Mouse (Mus musculus): ENCODE results near the gene Tll1. TPM values are rescaled to one million over a fixed set of nuclear protein-coding genes. Genes with fewer than 3 reads are reported as not detected.

The Tll1 gene
- polyA plus RNA-seq, 1 experiment = 0.01 TPM

DNA sequence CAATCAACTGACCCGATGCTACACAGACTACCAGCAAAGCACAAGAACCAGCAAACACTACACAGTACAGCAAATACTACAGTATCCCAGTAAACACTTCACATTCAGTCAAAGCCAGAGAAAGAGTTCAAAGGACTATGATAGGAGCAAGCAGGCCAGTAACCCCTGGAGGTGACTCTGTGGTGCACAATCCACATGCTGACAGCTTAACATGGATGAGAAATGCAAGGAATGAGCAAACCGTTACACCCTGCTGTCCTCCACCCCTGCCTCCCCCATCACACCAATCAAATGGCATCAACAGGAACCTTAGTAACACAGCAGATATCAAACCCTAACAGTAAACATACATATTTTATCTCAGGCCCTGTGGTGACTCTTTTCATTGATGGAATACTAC, 7.7 kb downstream of the Tll1 start:
- Histone ChIP-seq H3K79me2 (ENCODE audit: control insufficient read depth, insufficient read depth) (no peaks in the 10 kb centered on the region), H3K4me3 (ENCODE audit: insufficient read depth, poor library complexity, severe bottlenecking) (no peak overlapping the region), H3ac (ENCODE audit: control insufficient read depth, insufficient read length, low read depth) (no peak overlapping the region), H3K79me3 (ENCODE audit: low read depth) (no peaks in the 10 kb centered on the region), H3K27me3 (ENCODE audit: control insufficient read depth, insufficient read depth, insufficient read length) (no peaks in the 10 kb centered on the region), H3K36me3 (ENCODE audit: control insufficient read depth, insufficient read depth) (no peaks in the 10 kb centered on the region)
- no peak for TF ChIP-seq USF1 (IDR thresholded peaks at IDR 0.05; ENCODE audit: low read depth)
- TF ChIP-seq CTCF (IDR thresholded peaks at IDR 0.05; ENCODE audit: control insufficient read depth, insufficient read depth, insufficient read length) = no peak
- no peak for TF ChIP-seq MYOG (IDR thresholded peaks at IDR 0.05; ENCODE audit: control insufficient read depth, extremely low read depth, insufficient read length)
- TF ChIP-seq FOSL1 (IDR thresholded peaks at IDR 0.05; ENCODE audit: insufficient read depth, low read length, poor library complexity, severe bottlenecking) = no peak
- TF ChIP-seq MYOD1 (IDR thresholded peaks at IDR 0.05; ENCODE audit: control insufficient read depth, insufficient read length, low read depth) = no peak
- TF ChIP-seq CEBPB (IDR thresholded peaks at IDR 0.05; ENCODE audit: low read depth) = no peak
- no peak for TF ChIP-seq MAX (IDR thresholded peaks at IDR 0.05)

DNA sequence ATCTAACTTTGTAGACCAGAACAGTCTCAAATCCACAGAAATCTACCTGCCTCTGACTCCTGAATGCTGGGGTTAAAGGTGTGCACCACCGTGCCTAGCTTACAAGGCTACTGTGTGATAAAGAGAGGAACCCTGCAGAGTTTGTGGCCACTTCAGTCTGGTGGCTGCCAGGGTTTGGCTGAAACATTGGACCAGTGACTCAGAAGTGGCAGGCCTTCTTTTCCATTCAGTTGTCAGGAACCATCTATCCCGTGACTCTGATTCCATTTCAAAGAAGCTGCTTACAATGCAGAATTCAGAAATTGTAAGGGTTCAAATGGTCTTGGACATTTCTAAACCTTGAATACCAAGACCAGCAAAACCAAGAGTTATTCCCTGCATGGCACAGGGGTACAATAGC, 12.7 kb downstream of the Tll1 start:
- Histone ChIP-seq H3K27me3 (ENCODE audit: control insufficient read depth, insufficient read depth, insufficient read length) (no peaks in the 10 kb centered on the region), H3K4me3 (ENCODE audit: insufficient read depth, poor library complexity, severe bottlenecking) (no peak overlapping the region), H3K36me3 (ENCODE audit: control insufficient read depth, insufficient read depth) (no peaks in the 10 kb centered on the region), H3K79me2 (ENCODE audit: control insufficient read depth, insufficient read depth) (no peaks in the 10 kb centered on the region), H3K79me3 (ENCODE audit: low read depth) (no peaks in the 10 kb centered on the region), H3ac (ENCODE audit: control insufficient read depth, insufficient read length, low read depth) (no peak overlapping the region)
- TF ChIP-seq MYOD1 (IDR thresholded peaks at IDR 0.05; ENCODE audit: control insufficient read depth, insufficient read length, low read depth) (no peak), MAX (IDR thresholded peaks at IDR 0.05) (no peak), MYOG (IDR thresholded peaks at IDR 0.05; ENCODE audit: control insufficient read depth, extremely low read depth, insufficient read length) (no peak), USF1 (IDR thresholded peaks at IDR 0.05; ENCODE audit: low read depth) (no peak), CTCF (IDR thresholded peaks at IDR 0.05; ENCODE audit: control insufficient read depth, insufficient read depth, insufficient read length) (no peak), FOSL1 (IDR thresholded peaks at IDR 0.05; ENCODE audit: insufficient read depth, low read length, poor library complexity, severe bottlenecking) (no peak), CEBPB (IDR thresholded peaks at IDR 0.05; ENCODE audit: low read depth) (no peak)

DNA sequence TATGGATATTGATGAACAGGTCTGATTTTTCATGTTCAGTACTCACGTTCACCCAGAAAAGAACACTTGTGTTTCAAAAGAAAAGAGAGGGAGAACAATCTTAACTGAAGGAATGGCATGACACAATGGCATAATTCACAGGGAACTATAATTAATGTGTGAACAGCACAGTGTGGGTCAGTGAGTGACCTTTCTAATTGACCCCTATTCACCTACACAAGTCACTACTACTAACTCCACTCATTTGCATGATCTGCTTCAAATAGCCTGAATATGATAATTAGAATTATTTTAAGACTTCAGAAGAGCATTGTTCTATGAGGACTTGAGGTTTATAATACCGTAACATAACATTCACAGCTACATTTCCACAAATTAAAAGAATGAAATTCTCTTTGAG, 18.2 kb downstream of the Tll1 start:
- no peaks in the 10 kb centered on the region for H3K79me3 ChIP-seq (ENCODE audit: low read depth)
- TF ChIP-seq CEBPB (IDR thresholded peaks at IDR 0.05; ENCODE audit: low read depth) (no peak), CTCF (IDR thresholded peaks at IDR 0.05; ENCODE audit: control insufficient read depth, insufficient read depth, insufficient read length) (no peak), MYOG (IDR thresholded peaks at IDR 0.05; ENCODE audit: control insufficient read depth, extremely low read depth, insufficient read length) (no peak), MAX (IDR thresholded peaks at IDR 0.05) (no peak), USF1 (IDR thresholded peaks at IDR 0.05; ENCODE audit: low read depth) (no peak), FOSL1 (IDR thresholded peaks at IDR 0.05; ENCODE audit: insufficient read depth, low read length, poor library complexity, severe bottlenecking) (no peak), MYOD1 (IDR thresholded peaks at IDR 0.05; ENCODE audit: control insufficient read depth, insufficient read length, low read depth) (no peak)
- no peak overlapping the region for H3ac ChIP-seq (ENCODE audit: control insufficient read depth, insufficient read length, low read depth)
- no peaks in the 10 kb centered on the region for H3K36me3 ChIP-seq (ENCODE audit: control insufficient read depth, insufficient read depth)
- no peaks in the 10 kb centered on the region for H3K27me3 ChIP-seq (ENCODE audit: control insufficient read depth, insufficient read depth, insufficient read length)
- H3K4me3 ChIP-seq (ENCODE audit: insufficient read depth, poor library complexity, severe bottlenecking) = no peak overlapping the region
- H3K79me2 ChIP-seq (ENCODE audit: control insufficient read depth, insufficient read depth) = no peaks in the 10 kb centered on the region

DNA sequence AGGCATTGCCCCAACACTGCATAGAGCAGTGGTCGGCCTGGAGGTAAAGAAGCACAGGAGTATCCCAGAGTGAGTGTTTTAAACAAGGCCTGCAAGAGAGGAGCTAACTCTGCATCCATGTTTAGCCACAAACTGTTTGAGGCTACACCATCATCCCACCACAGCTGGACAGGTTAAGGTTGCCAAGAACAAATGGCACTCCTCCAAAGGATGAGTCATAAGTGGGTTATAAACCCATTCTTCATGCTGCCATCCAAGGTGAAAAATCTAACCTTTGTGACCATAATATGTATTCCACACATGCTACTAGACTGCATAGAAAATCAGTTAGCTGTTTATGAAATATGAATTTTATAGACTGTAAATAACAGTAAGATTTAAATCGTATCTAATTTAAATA, 29.1 kb downstream of the Tll1 start:
- no peaks in the 10 kb centered on the region for H3K27me3 ChIP-seq (ENCODE audit: control insufficient read depth, insufficient read depth, insufficient read length)
- no peaks in the 10 kb centered on the region for H3K79me2 ChIP-seq (ENCODE audit: control insufficient read depth, insufficient read depth)
- no peaks in the 10 kb centered on the region for H3K36me3 ChIP-seq (ENCODE audit: control insufficient read depth, insufficient read depth)
- no peak overlapping the region for H3ac ChIP-seq (ENCODE audit: control insufficient read depth, insufficient read length, low read depth)
- TF ChIP-seq CTCF (IDR thresholded peaks at IDR 0.05; ENCODE audit: control insufficient read depth, insufficient read depth, insufficient read length) (no peak), USF1 (IDR thresholded peaks at IDR 0.05; ENCODE audit: low read depth) (no peak), MYOG (IDR thresholded peaks at IDR 0.05; ENCODE audit: control insufficient read depth, extremely low read depth, insufficient read length) (no peak), FOSL1 (IDR thresholded peaks at IDR 0.05; ENCODE audit: insufficient read depth, low read length, poor library complexity, severe bottlenecking) (no peak), MYOD1 (IDR thresholded peaks at IDR 0.05; ENCODE audit: control insufficient read depth, insufficient read length, low read depth) (no peak)
- H3K4me3 ChIP-seq (ENCODE audit: insufficient read depth, poor library complexity, severe bottlenecking) = no peak overlapping the region
- H3K79me3 ChIP-seq (ENCODE audit: low read depth) = no peaks in the 10 kb centered on the region

DNA sequence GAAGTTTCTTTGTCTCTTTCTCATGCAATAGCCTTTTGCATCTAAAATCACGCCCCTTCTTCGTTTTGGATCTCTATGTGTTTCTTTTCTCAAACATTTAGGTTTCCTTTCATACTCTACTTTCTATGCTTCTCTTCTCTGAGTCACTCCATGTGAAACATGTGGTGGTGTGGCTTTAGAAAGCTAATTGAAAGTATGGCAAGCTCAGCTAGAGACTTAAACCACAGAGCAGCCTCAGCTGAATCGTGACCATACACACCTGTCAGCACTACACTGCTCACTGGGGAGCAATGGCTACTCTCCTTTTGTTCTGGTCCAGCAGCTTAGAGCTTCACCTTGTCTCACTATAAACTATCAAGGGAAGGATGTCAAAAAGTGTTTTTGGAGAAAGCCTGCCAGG, 31.2 kb downstream of the Tll1 start:
- Histone ChIP-seq H3K4me3 (ENCODE audit: insufficient read depth, poor library complexity, severe bottlenecking) (no peak overlapping the region), H3K79me3 (ENCODE audit: low read depth) (no peaks in the 10 kb centered on the region), H3K79me2 (ENCODE audit: control insufficient read depth, insufficient read depth) (no peaks in the 10 kb centered on the region), H3K36me3 (ENCODE audit: control insufficient read depth, insufficient read depth) (no peaks in the 10 kb centered on the region), H3ac (ENCODE audit: control insufficient read depth, insufficient read length, low read depth) (no peak overlapping the region), H3K27me3 (ENCODE audit: control insufficient read depth, insufficient read depth, insufficient read length) (no peaks in the 10 kb centered on the region)
- TF ChIP-seq CEBPB (IDR thresholded peaks at IDR 0.05; ENCODE audit: low read depth) = no peak
- no peak for TF ChIP-seq FOSL1 (IDR thresholded peaks at IDR 0.05; ENCODE audit: insufficient read depth, low read length, poor library complexity, severe bottlenecking)
- TF ChIP-seq MAX (IDR thresholded peaks at IDR 0.05) = no peak
- TF ChIP-seq USF1 (IDR thresholded peaks at IDR 0.05; ENCODE audit: low read depth) = no peak
- no peak for TF ChIP-seq CTCF (IDR thresholded peaks at IDR 0.05; ENCODE audit: control insufficient read depth, insufficient read depth, insufficient read length)
- no peak for TF ChIP-seq MYOD1 (IDR thresholded peaks at IDR 0.05; ENCODE audit: control insufficient read depth, insufficient read length, low read depth)
- no peak for TF ChIP-seq MYOG (IDR thresholded peaks at IDR 0.05; ENCODE audit: control insufficient read depth, extremely low read depth, insufficient read length)

DNA sequence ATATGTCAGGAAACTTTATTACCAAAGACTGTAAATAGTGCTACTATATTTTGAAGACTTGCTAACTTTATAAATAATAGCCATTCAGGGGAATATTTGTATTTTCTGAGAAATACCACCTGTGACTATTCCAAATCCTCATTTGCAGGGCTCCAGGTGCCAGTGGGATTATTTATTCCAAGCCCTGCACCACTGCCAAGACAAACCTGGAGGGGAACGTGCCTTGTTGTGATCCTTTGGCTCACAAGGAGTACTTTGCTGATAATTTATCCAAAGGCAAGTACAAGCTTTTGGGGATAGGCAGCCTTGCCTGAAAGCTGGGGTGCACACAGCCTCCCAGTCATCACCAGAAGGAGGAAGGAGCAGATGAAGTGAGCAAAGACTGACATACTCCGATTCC, 32.3 kb downstream of the Tll1 start:
- H3K36me3 ChIP-seq (ENCODE audit: control insufficient read depth, insufficient read depth) = no peaks in the 10 kb centered on the region
- no peaks in the 10 kb centered on the region for H3K27me3 ChIP-seq (ENCODE audit: control insufficient read depth, insufficient read depth, insufficient read length)
- no peak for TF ChIP-seq CEBPB (IDR thresholded peaks at IDR 0.05; ENCODE audit: low read depth)
- TF ChIP-seq USF1 (IDR thresholded peaks at IDR 0.05; ENCODE audit: low read depth) = no peak
- no peak for TF ChIP-seq MYOG (IDR thresholded peaks at IDR 0.05; ENCODE audit: control insufficient read depth, extremely low read depth, insufficient read length)
- no peak for TF ChIP-seq FOSL1 (IDR thresholded peaks at IDR 0.05; ENCODE audit: insufficient read depth, low read length, poor library complexity, severe bottlenecking)
- TF ChIP-seq MYOD1 (IDR thresholded peaks at IDR 0.05; ENCODE audit: control insufficient read depth, insufficient read length, low read depth) = no peak
- TF ChIP-seq MAX (IDR thresholded peaks at IDR 0.05) = no peak
- no peak for TF ChIP-seq CTCF (IDR thresholded peaks at IDR 0.05; ENCODE audit: control insufficient read depth, insufficient read depth, insufficient read length)
- no peaks in the 10 kb centered on the region for H3K79me3 ChIP-seq (ENCODE audit: low read depth)
- no peaks in the 10 kb centered on the region for H3K79me2 ChIP-seq (ENCODE audit: control insufficient read depth, insufficient read depth)
- no peak overlapping the region for H3ac ChIP-seq (ENCODE audit: control insufficient read depth, insufficient read length, low read depth)
- no peak overlapping the region for H3K4me3 ChIP-seq (ENCODE audit: insufficient read depth, poor library complexity, severe bottlenecking)

Data from C2C12 (cell line).